Mouse (Mus musculus): ENCODE data around the gene Dthd1. TPM values are rescaled to one million over a fixed set of nuclear protein-coding genes. Genes with fewer than 3 reads are reported as not detected.
A peak's percentile ranks its signal among the peaks of the same experiment; 100 is the strongest.

Gene Dthd1
- 0.29 TPM for polyA plus RNA-seq (2012; fragmentation: generic; extraction: Trizol)

DNA sequence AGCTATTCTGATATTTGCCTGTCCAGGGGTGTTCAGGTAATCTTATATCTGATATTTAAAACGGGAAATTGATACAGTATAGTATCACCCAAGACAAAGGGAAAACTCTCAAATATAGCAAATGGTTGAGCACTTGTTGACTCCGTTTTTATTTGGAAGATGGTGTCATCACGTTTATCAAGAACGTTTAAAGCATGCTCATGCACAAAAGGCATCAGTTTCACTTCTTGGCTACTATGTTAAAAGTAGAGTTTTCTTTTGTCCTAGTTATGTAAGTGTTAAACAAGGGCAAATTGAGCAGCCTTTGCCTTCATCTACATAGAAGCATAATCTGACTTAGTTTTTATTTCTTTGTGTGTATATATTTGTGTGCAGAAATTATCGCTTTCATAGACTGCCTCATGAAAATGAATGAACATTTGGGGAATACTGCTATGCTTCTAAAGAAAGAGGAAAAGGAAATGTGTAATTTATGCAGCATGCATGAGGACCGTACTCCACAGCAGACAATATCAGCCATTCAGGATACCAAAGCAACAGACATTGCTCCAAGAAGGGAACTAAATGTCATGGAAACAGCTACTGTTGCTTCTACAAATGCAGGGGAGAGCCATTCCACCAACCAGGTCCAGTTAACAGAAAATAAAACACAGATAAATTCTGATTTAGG is at the start of gene Dthd1:
Gene Dthd1, plus strand, starts transcription at position 422 of the 670 bp plus-strand sequence.
- no peak within 1 kb of the TSS for H3ac ChIP-seq (ENCODE audit: control insufficient read depth, insufficient read length)
- no peak for TF ChIP-seq MYOG (IDR thresholded peaks at IDR 0.05; ENCODE audit: control insufficient read depth in 1 of 3, insufficient read depth in 1 of 3, insufficient read length in 2 of 3, low read depth in 2 of 3)
- no peak for TF ChIP-seq POLR2AphosphoS2 (IDR thresholded peaks at IDR 0.05; ENCODE audit: insufficient read length, low read depth)
- TF ChIP-seq E2F4 (IDR thresholded peaks at IDR 0.05; ENCODE audit: insufficient read depth), result no peak
- TF ChIP-seq CEBPB (IDR thresholded peaks at IDR 0.05; ENCODE audit: insufficient read depth, poor library complexity, severe bottlenecking), result no peak
- TF ChIP-seq MYOD1 (IDR thresholded peaks at IDR 0.05; ENCODE audit: control insufficient read depth in 1 of 3, insufficient read length in 2 of 3, low read depth in 2 of 3), result no peak
- no peak for TF ChIP-seq REST (IDR thresholded peaks at IDR 0.05; ENCODE audit: insufficient read depth, insufficient read length)
- no peak for TF ChIP-seq MAX (IDR thresholded peaks at IDR 0.05; ENCODE audit: low read depth)
- TF ChIP-seq USF1 (IDR thresholded peaks at IDR 0.05; ENCODE audit: low read depth), result no peak
- no peak for TF ChIP-seq TCF12 (IDR thresholded peaks at IDR 0.05; ENCODE audit: insufficient read depth, poor library complexity, severe bottlenecking)
- no peak for TF ChIP-seq SRF (IDR thresholded peaks at IDR 0.05; ENCODE audit: control insufficient read depth, insufficient read length, low read depth)
- TF ChIP-seq POLR2A (IDR thresholded peaks at IDR 0.05; ENCODE audit: insufficient read length, low read depth), result no peak
- no peak for TF ChIP-seq TCF3 (IDR thresholded peaks at IDR 0.05; ENCODE audit: insufficient read length, low read depth)
- peak within 1 kb of the TSS; percentile 30 for H3K4me2 ChIP-seq (ENCODE audit: low read depth)
- H3K27me3 ChIP-seq (ENCODE audit: control insufficient read depth, insufficient read depth, insufficient read length), result no peaks in the 10 kb centered on the region
- no peak within 1 kb of the TSS for H3K4me3 ChIP-seq
- H3K79me2 ChIP-seq (ENCODE audit: control insufficient read depth, insufficient read depth), result no peaks in the 10 kb centered on the region
- H3K36me3 ChIP-seq (ENCODE audit: control insufficient read depth, insufficient read depth), result no peaks in the 10 kb centered on the region

DNA sequence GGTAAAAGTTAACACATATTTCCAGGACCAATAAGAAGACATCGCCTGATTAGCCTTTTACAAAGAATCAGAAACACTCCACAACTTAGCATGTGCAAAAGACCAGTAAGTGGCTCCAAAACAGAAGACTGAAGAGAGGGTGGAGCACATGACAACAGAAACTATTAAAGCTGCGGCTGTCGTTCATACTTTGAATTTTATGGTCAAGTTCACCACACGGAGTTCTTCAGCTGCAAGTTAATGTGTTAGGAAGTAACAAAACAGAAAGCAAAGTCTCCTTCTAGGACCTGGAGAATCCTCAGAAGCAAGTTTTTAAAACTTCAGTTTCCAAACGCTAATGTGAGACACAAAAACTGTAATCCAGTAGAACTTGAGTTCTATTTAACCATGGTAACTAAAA is 49.5 kb upstream of the Dthd1 start:
- Histone ChIP-seq H3K79me2 (ENCODE audit: control insufficient read depth, insufficient read depth) (no peaks in the 10 kb centered on the region), H3K36me3 (ENCODE audit: control insufficient read depth, insufficient read depth) (no peaks in the 10 kb centered on the region), H3K4me2 (ENCODE audit: low read depth) (peak overlapping the region; percentile 52), H3K4me3 (no peak overlapping the region), H3ac (ENCODE audit: control insufficient read depth, insufficient read length) (no peak overlapping the region), H3K27me3 (ENCODE audit: control insufficient read depth, insufficient read depth, insufficient read length) (no peaks in the 10 kb centered on the region)
- TF ChIP-seq POLR2A (IDR thresholded peaks at IDR 0.05; ENCODE audit: insufficient read length, low read depth) (no peak), E2F4 (IDR thresholded peaks at IDR 0.05; ENCODE audit: insufficient read depth) (no peak), MYOD1 (IDR thresholded peaks at IDR 0.05; ENCODE audit: control insufficient read depth in 1 of 3, insufficient read length in 2 of 3, low read depth in 2 of 3) (no peak), CEBPB (IDR thresholded peaks at IDR 0.05; ENCODE audit: insufficient read depth, poor library complexity, severe bottlenecking) (no peak), USF1 (IDR thresholded peaks at IDR 0.05; ENCODE audit: low read depth) (no peak), MAX (IDR thresholded peaks at IDR 0.05; ENCODE audit: low read depth) (no peak), POLR2AphosphoS2 (IDR thresholded peaks at IDR 0.05; ENCODE audit: insufficient read length, low read depth) (no peak), REST (IDR thresholded peaks at IDR 0.05; ENCODE audit: insufficient read depth, insufficient read length) (no peak), MYOG (IDR thresholded peaks at IDR 0.05; ENCODE audit: control insufficient read depth in 1 of 3, insufficient read depth in 1 of 3, insufficient read length in 2 of 3, low read depth in 2 of 3) (no peak), SRF (IDR thresholded peaks at IDR 0.05; ENCODE audit: control insufficient read depth, insufficient read length, low read depth) (no peak)

DNA sequence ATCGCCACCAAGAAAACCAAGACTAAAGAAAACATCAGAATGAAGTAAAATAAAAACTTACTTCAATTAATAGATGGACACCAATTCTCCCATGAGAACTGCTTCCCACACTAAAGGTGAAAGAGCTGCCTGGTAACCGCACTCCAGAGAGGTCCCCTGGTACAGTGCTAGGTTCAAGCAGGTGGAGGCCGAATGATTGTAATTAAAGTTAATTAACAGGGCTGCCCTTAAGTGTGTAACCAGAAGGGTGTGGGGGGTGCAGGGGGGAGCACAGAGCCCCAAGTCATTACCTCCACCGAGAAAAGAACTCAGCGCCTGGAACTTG is 48.2 kb upstream of the Dthd1 start:
- Histone ChIP-seq H3K79me2 (ENCODE audit: control insufficient read depth, insufficient read depth) (no peaks in the 10 kb centered on the region), H3K27me3 (ENCODE audit: control insufficient read depth, insufficient read depth, insufficient read length) (no peaks in the 10 kb centered on the region), H3K4me2 (ENCODE audit: low read depth) (peak overlapping the region; percentile 52), H3K4me3 (peak overlapping the region; percentile 36), H3K36me3 (ENCODE audit: control insufficient read depth, insufficient read depth) (no peaks in the 10 kb centered on the region), H3ac (ENCODE audit: control insufficient read depth, insufficient read length) (peak overlapping the region; percentile 76)
- no peak for TF ChIP-seq POLR2A (IDR thresholded peaks at IDR 0.05; ENCODE audit: insufficient read length, low read depth)
- no peak for TF ChIP-seq REST (IDR thresholded peaks at IDR 0.05; ENCODE audit: insufficient read depth, insufficient read length)
- TF ChIP-seq MYOG (IDR thresholded peaks at IDR 0.05; ENCODE audit: control insufficient read depth in 1 of 3, insufficient read depth in 1 of 3, insufficient read length in 2 of 3, low read depth in 2 of 3), result no peak
- no peak for TF ChIP-seq TCF12 (IDR thresholded peaks at IDR 0.05; ENCODE audit: insufficient read depth, poor library complexity, severe bottlenecking)
- TF ChIP-seq TCF3 (IDR thresholded peaks at IDR 0.05; ENCODE audit: insufficient read length, low read depth), result no peak
- TF ChIP-seq USF1 (IDR thresholded peaks at IDR 0.05; ENCODE audit: low read depth), result no peak
- no peak for TF ChIP-seq CEBPB (IDR thresholded peaks at IDR 0.05; ENCODE audit: insufficient read depth, poor library complexity, severe bottlenecking)
- no peak for TF ChIP-seq E2F4 (IDR thresholded peaks at IDR 0.05; ENCODE audit: insufficient read depth)
- TF ChIP-seq SRF (IDR thresholded peaks at IDR 0.05; ENCODE audit: control insufficient read depth, insufficient read length, low read depth), result no peak
- TF ChIP-seq POLR2AphosphoS2 (IDR thresholded peaks at IDR 0.05; ENCODE audit: insufficient read length, low read depth), result no peak
- no peak for TF ChIP-seq MAX (IDR thresholded peaks at IDR 0.05; ENCODE audit: low read depth)
- TF ChIP-seq MYOD1 (IDR thresholded peaks at IDR 0.05; ENCODE audit: control insufficient read depth in 1 of 3, insufficient read length in 2 of 3, low read depth in 2 of 3), result no peak

DNA sequence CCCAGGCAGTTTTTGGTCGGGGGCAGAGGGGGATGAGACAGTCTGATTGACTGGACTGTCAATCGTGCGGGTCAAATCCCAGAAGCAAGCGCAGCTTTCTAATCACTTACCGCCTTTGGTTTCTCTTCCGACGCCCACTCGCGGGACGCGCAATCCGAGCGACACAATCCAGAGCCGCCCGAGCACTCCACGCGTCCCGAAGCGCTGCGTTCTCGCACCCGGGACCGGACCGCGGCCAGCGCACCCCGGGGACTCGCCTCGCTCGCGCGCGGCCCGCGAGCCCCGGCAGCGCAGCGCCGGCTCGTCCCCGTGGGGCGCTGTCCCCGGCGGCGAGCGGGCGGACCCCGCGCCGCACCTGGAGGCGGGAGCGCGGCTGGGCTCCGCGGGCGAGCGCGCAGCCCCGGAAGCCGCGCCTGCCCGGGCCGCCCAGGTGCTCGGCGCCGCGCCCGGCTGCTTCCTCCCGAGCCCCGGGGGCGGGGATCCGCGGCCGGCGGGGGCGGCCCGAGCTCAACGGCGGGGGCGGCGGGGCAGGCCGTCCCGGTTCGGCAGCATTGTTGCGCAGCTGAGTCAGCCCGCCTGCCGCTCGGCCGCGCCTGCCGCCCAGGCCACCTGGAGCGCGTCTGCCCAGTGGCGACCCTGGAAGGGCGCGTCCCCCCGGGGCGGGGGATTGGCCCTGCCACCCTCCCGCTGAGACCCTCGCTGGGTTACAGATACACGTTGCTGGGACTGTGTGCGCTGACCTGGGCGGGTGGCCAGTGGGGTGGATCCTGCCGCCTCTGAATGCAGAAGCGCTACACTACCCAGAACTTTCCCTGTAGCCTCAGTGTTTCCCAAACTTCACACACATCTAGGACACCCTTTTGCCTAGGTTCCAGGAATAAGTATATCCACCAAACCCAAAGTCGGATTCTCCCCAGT is 47.6 kb upstream of the Dthd1 start, which contains the start of gene Arap2:
Gene Arap2, minus strand, starts transcription at position 376 of the 918 bp plus-strand sequence.
- peak in 1 of 3 experiments; percentile 28 for TF ChIP-seq MYOG (IDR thresholded peaks at IDR 0.05; ENCODE audit: control insufficient read depth in 1 of 3, insufficient read depth in 1 of 3, insufficient read length in 2 of 3, low read depth in 2 of 3)
- peak in 1 of 3 experiments; percentile 60 for TF ChIP-seq MYOD1 (IDR thresholded peaks at IDR 0.05; ENCODE audit: control insufficient read depth in 1 of 3, insufficient read length in 2 of 3, low read depth in 2 of 3)
- TF ChIP-seq POLR2A (IDR thresholded peaks at IDR 0.05; ENCODE audit: insufficient read length, low read depth), result peak; percentile 23
- TF ChIP-seq TCF12 (IDR thresholded peaks at IDR 0.05; ENCODE audit: insufficient read depth, poor library complexity, severe bottlenecking), result no peak
- Histone ChIP-seq H3K36me3 (ENCODE audit: control insufficient read depth, insufficient read depth) (no peaks in the 10 kb centered on the region), H3K4me3 (peak within 1 kb of the TSS; percentile 36), H3K4me2 (ENCODE audit: low read depth) (peak within 1 kb of the TSS; percentile 52), H3K79me2 (ENCODE audit: control insufficient read depth, insufficient read depth) (no peaks in the 10 kb centered on the region), H3ac (ENCODE audit: control insufficient read depth, insufficient read length) (peak within 1 kb of the TSS; percentile 76), H3K27me3 (ENCODE audit: control insufficient read depth, insufficient read depth, insufficient read length) (no peaks in the 10 kb centered on the region)
